Mouse (Mus musculus) T-helper 17 cell (primary cell): Measurements from ENCODE around the gene Sart1.
"Not testable (repeated sequence)": the region's sequence is repeated elsewhere in the genome, so short reads cannot be mapped to it uniquely, and the experiment has no call there.

Source experiments
- in situ Hi-C, 2 experiments: fragments of 300-600 bp; cut with MboI, MseI; formaldehyde crosslinking; loops; 1 replicate in 1 of 2; 2 replicates in 1 of 2; pipeline ENCODE4 v1.15.1; 2025; ENCODE audit warnings: high pct_unique_total_duplicates in 2 of 2

Sart1 gene

DNA sequence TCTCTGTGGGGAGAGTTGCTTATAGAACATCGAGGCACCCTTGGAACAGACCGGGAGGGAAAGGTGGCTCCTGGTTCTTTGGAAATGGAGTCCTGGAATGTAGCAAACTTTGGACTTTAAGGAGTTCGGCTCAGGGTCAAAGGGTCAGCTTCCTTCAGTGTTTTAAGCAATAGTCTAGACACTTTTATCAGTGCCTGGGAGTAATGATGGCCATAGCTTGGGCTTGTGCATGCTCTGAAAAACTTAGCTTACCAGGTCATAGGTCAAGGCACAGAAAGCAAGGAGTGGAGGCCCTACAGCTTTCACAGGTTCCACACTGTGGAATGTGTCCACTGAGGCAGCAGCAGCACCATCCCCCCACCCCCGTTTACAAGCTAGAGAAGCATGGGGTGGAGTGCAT is 13.8 kb downstream of the Sart1 start:
- in situ Hi-C loops: loop anchor here in 1 of 2 experiments (25.0 kb wide), 1 partner anchor 1812 kb away; no protein-coding TSS in a partner anchor

DNA sequence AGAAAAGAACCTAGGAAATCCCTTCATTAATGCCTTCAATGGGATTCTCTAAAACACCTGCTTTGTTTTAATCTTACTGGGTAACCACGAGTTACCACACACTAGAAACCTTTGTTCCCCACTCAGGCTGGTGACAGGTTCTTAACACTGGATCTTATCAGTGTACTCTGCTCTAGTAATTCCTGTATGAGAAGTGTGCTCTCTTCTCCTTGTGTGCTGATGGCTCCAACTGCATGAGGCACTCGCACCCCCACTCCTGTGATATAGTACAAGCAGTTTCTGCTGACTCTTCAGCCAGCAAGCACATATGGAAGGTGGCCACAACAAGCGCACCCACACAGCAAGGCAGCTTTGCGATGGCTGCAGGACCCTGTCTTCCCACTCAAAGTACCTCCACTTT is 14.3 kb downstream of the Sart1 start:
- in situ Hi-C loops: no loop called here

DNA sequence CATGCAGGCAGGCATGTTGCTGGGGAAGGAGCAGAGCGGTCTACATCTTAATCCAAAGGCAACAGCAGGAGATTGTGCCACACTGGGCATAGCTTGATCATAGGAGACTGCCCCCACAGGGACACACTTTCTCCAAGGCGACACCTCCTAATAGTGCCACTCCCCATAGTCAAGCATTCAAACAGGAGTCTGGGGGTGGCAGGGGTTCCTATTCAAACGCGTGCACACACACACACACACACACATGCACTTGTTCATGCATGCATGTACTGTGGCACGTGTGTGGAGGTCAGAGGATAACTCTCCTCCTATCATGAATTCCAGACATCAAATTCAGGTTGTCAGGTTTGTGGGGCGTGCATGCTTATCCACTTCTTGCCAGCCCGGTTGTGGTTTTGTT is 15.8 kb downstream of the Sart1 start:
- in situ Hi-C loops: no loop called here

DNA sequence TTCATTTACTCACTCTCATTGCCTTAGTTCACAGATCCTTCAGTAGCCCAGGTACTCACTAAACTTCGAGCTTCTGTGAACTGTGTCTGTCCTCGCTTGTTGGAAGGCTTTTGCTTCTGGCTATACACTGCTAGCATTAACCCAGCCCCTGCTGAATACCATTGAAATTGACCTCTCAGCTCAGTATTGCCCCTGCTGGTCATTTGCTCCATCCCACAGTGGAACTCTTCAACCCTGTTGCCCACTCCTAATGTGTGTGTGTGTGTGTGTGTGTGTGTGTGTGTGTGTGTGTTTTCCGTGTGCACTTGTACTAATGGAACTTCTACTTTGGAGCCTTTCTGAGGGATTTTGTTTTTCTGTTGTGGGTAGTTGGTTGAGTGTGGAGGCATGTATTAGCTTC is 17.6 kb downstream of the Sart1 start:
- in situ Hi-C loops: no loop called here

DNA sequence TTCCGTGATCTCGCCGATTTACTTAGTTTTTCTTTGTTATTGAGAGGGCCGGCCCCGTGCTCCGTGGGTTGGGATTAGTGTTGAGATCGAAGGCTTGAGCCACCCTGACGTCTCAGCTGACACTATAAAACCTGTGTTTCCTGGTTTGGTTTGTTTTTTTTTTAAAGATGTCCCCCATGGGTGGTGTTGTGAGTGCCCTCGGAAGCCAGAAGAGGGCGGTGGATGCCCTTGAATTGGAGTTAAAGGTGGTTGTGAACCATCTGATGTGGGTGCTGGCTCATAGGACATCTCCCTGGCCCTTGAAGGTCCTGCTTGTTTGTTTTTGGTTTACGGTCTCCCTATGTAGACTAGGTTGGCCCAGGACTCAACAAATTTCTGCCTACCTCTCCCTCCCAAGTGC is 21.0 kb downstream of the Sart1 start:
- in situ Hi-C loops: no loop called here

- in situ Hi-C loops: no loop called here
Observed at GRCm38 (mm10) chr19:5367053-5367359, 21.5 kb downstream of the Sart1 start, which contains the start of gene Banf1. TSS of gene Banf1 (minus strand) at chr19:5367168.

DNA sequence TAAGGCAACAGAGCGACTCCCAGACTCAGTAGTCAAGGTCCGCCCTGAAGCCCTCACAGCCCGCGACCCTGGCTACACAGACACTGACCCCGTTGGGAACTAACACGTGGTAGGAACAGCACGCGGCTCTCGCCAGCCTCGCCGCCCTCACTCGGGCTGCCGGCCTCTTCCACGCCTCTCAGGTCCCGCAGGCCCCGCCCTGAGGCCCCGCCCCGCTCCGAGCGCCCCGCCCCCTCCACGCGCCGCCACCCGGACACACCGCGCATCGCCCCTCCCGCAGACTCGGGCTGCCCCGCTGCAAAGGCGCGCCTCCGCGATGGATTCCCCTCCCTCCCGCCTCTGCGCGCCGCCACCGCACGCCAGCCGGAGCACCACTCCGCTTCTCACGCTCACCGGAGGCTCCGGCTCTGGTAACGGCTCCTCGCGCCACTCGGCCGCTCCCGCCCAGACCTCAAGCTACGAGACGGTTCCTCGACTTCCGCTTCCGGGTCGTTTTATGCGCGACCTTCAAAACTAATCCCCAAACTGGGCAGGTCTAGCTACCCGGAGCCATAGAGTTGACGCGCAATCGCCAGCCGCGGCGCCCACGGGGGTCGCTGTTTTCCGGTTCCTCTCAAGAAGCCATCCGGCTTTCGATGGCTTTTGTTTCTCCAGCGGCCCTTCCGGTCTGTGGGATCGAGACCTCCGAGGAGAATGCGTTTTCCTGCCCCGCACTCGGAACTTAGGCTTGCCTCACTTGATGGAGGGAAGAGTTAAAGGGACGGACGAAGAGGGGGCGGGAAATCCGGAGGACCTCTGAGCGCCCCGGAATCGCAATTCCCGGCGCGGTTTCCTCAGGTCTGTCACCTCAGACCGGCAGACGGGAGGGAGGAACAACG is 22.1 kb downstream of the Sart1 start, which contains the start of gene Eif1ad:
Gene Eif1ad, plus strand, starts transcription at position 567 of the 878 bp plus-strand sequence.
- in situ Hi-C loops: no loop called here

DNA sequence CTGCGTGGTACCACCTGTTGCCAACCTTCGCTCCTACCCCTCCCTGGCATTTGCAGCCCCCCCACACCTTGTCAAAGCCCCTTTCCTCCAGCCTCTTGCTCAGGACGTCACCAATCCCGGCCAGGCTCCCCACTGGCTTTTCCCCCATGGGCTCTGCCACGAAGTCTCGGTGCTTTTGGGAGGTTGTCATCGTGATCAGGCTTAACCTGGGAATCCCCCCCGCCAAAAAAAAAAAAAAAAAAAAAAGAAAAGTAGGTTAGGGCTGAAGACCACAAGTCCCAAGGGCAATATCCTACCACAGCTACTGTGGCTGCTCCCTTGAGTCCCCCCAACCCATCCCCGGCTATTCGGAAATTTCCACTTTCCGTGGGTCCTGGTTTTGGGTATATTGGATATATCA is 22.8 kb downstream of the Sart1 start:
- in situ Hi-C loops: no loop called here

DNA sequence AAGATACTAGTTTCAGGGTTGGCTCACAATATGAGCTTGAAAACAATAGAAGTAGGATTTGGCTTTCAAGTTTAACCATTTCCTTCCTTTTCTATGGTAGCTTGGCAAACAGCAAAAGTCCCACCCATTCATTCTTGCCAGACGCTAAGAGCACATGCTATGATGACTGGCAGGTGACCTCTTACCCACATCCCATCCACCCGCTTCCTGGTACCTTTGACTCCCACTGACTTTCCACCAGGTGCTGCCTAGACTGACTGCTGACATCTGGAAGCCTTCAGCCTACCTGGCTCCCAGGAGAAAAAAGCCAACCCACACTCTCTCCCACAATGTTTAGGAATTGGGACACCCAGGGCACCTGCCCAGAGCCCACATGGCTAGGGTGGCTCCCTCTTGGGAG is 24.4 kb downstream of the Sart1 start:
- in situ Hi-C loops: no loop called here

DNA sequence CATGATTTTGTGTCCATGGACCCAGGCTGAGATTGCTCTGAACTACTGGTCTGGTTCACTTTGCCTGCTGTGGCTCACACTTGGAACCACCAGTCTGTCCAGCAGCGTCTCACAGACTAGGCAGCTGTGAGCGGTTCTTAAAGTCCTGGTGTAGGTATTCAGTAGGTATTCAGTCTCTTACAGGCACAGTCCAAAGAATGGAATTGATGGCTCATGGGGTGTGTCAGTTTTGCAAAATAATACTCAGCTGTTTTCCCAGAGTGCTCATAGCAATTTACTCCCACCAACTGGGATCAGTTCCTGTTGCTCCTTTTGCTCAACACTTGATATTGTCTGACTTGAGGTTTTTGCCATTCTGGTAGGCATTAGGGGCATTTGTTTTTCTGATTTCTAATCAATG is 26.3 kb downstream of the Sart1 start:
- in situ Hi-C loops: no loop called here

DNA sequence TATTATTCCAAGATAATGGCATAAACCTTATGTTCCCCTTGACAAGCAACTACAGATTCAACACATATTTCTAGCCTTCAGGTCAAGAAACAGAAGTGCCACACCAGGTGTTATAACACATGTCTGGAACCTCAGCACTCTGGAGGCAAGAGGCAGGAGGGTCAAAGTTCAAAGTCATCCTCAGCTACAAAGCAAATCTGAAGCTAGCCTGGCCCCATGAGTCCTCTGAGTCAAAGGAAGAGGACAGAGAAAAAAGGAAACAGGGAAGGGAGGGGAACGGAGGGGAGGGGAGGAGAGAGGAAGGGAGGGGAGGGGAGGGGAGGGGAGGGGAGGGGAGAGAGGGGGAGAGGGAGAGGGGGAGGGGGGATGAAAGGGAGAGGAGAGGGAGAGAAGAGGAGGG is 32.4 kb downstream of the Sart1 start:
- in situ Hi-C loops: no loop called here

DNA sequence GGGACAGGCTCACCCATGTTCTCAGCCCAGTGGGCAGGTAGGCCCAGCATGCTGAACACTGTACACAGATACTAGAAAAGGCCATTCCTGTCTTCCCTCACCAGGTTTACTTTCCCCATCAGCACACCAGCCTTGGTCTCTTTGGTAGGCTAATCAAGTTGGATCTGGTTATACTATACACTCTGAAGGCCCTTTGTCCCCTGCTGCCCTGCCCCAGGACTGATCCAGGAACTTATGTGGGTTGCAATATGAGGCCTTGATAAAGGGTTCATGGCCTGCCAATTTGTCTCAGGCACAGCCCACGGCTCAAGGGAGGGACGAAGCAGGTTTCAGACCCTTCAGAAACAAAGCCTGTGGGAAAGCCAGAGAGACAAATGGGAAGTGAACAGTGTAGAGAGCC is 34.9 kb downstream of the Sart1 start:
- in situ Hi-C loops: no loop called here

GRCm38 (mm10) chr19:5349502-5349873 is 39.0 kb downstream of the Sart1 start, which contains the start of gene Cst6:
TSS of gene Cst6 (minus strand) at chr19:5349574.
- in situ Hi-C loops: not testable (repeated sequence)

DNA sequence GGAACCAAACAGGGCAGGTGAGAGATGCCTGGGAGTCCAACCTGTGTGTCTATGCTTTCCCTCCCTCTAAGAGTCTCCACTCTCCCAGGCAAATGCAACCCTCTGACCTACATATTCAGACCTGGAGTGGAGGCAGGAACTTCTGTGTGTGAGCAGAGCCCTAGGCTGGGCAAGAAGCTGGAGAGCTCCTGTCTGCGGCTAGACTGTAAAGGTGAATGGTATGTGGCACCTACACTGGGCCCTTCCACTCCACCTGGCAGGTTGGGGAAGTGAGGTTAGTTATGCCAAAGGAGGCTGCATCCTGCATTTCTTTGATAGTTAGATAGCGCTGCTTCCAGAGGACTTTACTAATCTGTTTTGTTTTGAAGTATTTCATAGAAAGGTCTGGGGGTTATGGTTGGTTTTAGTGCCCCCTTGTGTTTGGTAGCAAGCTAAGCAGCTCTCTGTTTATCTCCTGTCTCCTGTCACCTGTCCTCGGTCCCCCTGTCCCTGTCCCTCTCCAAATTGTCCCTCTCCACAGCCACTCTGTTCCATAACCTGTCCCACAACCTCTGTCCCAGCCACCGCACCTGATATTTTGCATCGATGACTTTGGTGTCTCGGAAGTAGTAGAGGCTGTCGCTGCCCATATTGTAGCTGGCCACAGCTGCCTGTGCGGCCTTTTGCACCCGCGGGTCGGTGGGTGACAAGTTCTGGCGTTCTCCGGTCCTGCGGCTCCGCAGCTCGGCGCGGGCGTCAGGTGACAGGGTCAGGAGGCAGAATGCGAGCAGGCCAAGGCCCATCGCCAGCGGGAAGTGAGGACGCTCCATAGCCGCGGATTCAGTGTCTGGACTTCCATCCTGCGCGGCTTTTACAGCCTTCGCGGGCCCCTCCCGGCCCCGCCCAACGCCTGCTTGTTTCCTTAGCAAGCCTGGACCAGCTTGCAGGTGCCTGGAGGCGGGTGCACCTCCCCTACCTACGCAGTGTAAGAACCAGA is 39.7 kb downstream of the Sart1 start:
- in situ Hi-C loops: no loop called here

DNA sequence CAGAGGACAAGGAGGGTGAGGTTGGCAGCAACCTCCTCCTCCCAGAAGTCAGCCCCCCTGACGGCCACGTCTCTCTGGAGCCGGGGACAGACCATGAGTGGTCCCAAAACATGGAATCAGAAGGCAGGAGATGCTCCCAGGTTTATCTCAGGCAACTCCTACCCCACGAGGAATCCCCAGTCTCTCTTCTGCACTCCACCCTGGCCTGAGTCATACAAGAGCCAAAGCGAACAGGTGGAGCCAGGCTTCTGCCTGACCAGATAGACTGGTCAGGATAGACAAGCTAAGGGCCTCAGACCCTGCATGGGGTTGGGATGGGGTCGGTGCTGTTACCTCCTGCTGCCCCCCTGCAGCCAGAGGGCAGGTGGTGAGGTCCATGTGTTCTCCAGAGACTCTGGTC is 40.4 kb downstream of the Sart1 start:
- in situ Hi-C loops: no loop called here

GRCm38 (mm10) chr19:5345297-5346131 is 43.0 kb downstream of the Sart1 start:
- in situ Hi-C loops: no loop called here

DNA sequence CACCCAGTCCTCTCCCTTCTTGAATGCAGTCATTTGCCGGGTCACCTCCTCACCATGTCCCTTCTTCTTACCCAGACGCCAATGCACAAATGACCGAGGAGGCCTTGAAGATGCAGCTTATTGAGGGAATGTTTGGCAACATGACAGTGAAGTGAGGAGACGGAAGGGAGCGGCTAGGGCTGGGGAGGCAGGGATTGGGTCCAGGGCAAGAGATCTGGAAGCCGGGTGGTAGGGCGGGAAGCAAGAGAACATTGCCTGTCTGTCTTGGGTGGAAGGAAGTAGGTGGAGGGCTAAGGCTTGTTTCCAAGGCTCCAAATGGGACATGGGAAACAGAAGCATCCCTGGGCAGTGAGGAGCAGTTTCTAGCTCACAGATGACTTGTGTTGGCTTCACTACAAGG is 47.1 kb downstream of the Sart1 start:
- in situ Hi-C loops: loop anchor here (5.0 kb wide), 2 partner anchors 39 to 44 kb away; partner anchors contain the start of genes Gal3st3 (in 1 of the 2) and Sf3b2 (in 1 of the 2)

GRCm38 (mm10) chr19:5337975-5338374 is 50.5 kb downstream of the Sart1 start:
- in situ Hi-C loops: no loop called here

GRCm38 (mm10) chr19:5335441-5335840 is 53.1 kb downstream of the Sart1 start, which contains the start of gene Catsper1:
TSS of gene Catsper1 (plus strand) at chr19:5335741.
- in situ Hi-C loops: no loop called here

- in situ Hi-C loops: no loop called here
Observed at GRCm38 (mm10) chr19:5334741-5335140, 53.8 kb downstream of the Sart1 start.

DNA sequence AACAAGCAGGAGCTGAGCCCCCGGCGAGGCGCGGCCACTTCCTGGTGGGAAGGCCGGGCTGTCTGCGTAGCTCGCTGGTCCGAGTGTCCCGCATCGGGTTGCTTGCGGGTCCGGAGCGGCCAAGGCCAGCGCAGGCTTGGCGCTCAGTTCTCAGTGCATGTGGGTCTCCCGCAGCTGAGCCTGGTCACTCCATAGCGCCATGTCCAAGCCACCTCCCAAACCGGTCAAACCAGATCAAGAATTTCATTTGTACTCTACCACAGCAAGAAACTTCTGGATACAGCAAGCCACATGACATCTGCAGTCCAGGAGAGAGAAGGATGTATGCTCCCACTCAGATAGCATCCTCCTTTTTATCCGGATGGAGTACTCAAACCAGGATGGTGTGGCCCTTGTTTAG is 60.5 kb downstream of the Sart1 start:
- in situ Hi-C loops: no loop called here
